Comparison of ENCODE assay signal across 9 mouse cellular contexts in the genomic region with DNA sequence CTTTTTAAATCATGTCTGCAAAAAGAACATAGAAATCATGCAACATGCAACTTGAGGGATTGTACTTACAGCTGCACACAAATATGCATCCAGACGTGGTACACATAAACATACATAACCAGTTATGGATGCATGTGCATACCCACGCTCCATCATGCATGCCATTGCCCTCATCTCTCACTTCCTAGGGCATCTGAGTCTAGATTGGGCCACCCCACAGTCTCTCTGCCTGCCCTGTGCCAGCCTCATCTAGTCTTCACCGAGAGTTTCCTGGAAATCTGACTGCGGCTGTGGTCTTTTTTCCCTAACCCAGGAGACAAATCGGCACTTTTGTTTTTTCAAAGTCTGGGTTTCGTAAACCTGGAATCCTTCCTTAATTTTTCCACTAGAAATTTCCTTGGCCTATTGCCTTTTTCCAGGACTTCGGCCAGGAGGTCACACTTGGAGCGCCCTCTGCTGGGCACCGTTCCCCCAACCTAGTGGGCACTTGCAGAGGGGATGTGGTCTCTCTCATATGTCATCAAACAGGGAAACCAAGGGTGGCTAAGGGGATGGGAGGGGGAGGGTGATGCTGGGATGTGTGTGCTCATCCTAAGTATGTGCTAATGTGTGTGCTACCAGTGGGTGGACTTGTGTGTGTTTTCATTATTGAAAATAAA. TPM values are rescaled to one million over a fixed set of nuclear protein-coding genes. Genes with fewer than 3 reads are reported as not detected.
A peak's percentile ranks its signal among the peaks of the same experiment; 100 is the strongest.
DNase-seq lines count a peak whose midpoint lies in the region; ATAC-seq lines count a peak whose summit lies in the region.
"Had no signal": no experiment of that assay in that cellular context is flagged by ENCODE, and none has a peak within 500 bp of the region (broad histone marks: within the 10 kb centered on the region; RNA-seq: fewer than 3 reads in every experiment).

No protein-coding gene starts in this region.

- H3K4me2 ChIP-seq in midbrain, embryonic 11.5 days: no peak overlapping the region
- no peak overlapping the region for H3K4me2 ChIP-seq in midbrain, embryonic 15.5 days
- H3K4me2 ChIP-seq: neural tube, embryonic 12.5 days had no signal

- WGBS in midbrain, embryonic 11.5 days: 37% methylated on average over 9 of the region's 9 CpGs
- WGBS in midbrain, embryonic 15.5 days: 38% methylated on average over 9 of the region's 9 CpGs
- 29% methylated on average over 9 of the region's 9 CpGs for WGBS in heart, embryonic 10.5 days

- DNase-seq in midbrain, embryonic 11.5 days (ENCODE audit: low spot score, missing footprints): peak; percentile 98
- peak; percentile 78 to 89 for DNase-seq in adrenal gland, adult 18-20 months (ENCODE audit: low spot score in 2 of 2)
- DNase-seq in heart, embryonic 10.5 days (ENCODE audit: low spot score): peak; percentile 81
- DNase-seq in layer of hippocampus, postnatal 36 days: peak; percentile 40 to 45
- DNase-seq in thymus, postnatal 4 days: peak; percentile 91

- H3K9me3 ChIP-seq in midbrain, embryonic 11.5 days (ENCODE audit: control insufficient read depth, low read length): no peaks in the 10 kb centered on the region; the same call in 1 of the 2 replicates
- H3K9me3 ChIP-seq in midbrain, embryonic 15.5 days: no peaks in the 10 kb centered on the region
- no peaks in the 10 kb centered on the region for H3K9me3 ChIP-seq in heart, embryonic 10.5 days
- H3K9me3 ChIP-seq: neural tube, embryonic 12.5 days had no signal

- H3K36me3 ChIP-seq in midbrain, embryonic 11.5 days (ENCODE audit: control insufficient read depth, insufficient read depth, low read length): no peaks in the 10 kb centered on the region
- no peaks in the 10 kb centered on the region for H3K36me3 ChIP-seq in midbrain, embryonic 15.5 days (replicated peaks)
- H3K36me3 ChIP-seq in heart, embryonic 10.5 days: no peaks in the 10 kb centered on the region
- H3K36me3 ChIP-seq: neural tube, embryonic 12.5 days had no signal

- no peak overlapping the region for H3K9ac ChIP-seq in midbrain, embryonic 11.5 days (ENCODE audit: low read length)
- H3K9ac ChIP-seq in midbrain, embryonic 15.5 days: no peak overlapping the region
- H3K9ac ChIP-seq: neural tube, embryonic 12.5 days had no signal

- H3K4me1 ChIP-seq in midbrain, embryonic 11.5 days (ENCODE audit: control insufficient read depth, insufficient read depth, low read length): no peaks in the 10 kb centered on the region
- no peaks in the 10 kb centered on the region for H3K4me1 ChIP-seq in midbrain, embryonic 15.5 days
- peaks cover 9% of the 10 kb centered on the region for H3K4me1 ChIP-seq in heart, embryonic 10.5 days

- no peaks in the 10 kb centered on the region for H3K27me3 ChIP-seq in midbrain, embryonic 11.5 days (ENCODE audit: control insufficient read depth, insufficient read depth, low read length)
- H3K27me3 ChIP-seq in midbrain, embryonic 15.5 days (replicated peaks): no peaks in the 10 kb centered on the region
- H3K27me3 ChIP-seq in heart, embryonic 10.5 days (ENCODE audit: insufficient read depth, poor library complexity, severe bottlenecking): no peaks in the 10 kb centered on the region
- H3K27me3 ChIP-seq: neural tube, embryonic 12.5 days had no signal

- H3K27ac ChIP-seq in midbrain, embryonic 11.5 days (ENCODE audit: low read depth, low read length): no peak overlapping the region
- no peak overlapping the region for H3K27ac ChIP-seq in midbrain, embryonic 15.5 days
- H3K27ac ChIP-seq in heart, embryonic 10.5 days: no peak overlapping the region
- H3K27ac ChIP-seq: neural tube, embryonic 12.5 days had no signal

- ATAC-seq in midbrain, embryonic 11.5 days (ENCODE audit: low FRiP score): peak; percentile 58; the same call in 1 of the 2 replicates
- no peak for ATAC-seq in midbrain, embryonic 15.5 days (replicated peaks)
- peak; percentile 70 for ATAC-seq in common myeloid progenitor, adult 5-6 weeks (replicated peaks; ENCODE audit: low read depth, poor library complexity, severe bottlenecking)
- ATAC-seq in neutrophil, adult 5-6 weeks (ENCODE audit: extremely low read depth, insufficient number of reproducible peaks, low FRiP score, poor library complexity, severe bottlenecking): peak; percentile 37; the same call in 1 of the 2 replicates

- H3K4me3 ChIP-seq in midbrain, embryonic 11.5 days (ENCODE audit: low read depth, low read length): no peak overlapping the region
- H3K4me3 ChIP-seq in midbrain, embryonic 15.5 days: no peak overlapping the region
- no peak overlapping the region for H3K4me3 ChIP-seq in heart, embryonic 10.5 days
- H3K4me3 ChIP-seq: neural tube, embryonic 12.5 days had no signal

RNA-seq across cellular contexts. Expression of a gene that starts 8.6 kb away (rescaled TPM):
- 0.32 and 0.34 TPM in 2 replicates for polyA plus RNA-seq in midbrain, embryonic 11.5 days (2014; fragmentation: Nextera tagmentation; extraction: Ambion mirVana)
- polyA plus RNA-seq in midbrain, embryonic 15.5 days (2015; fragmentation: Nextera tagmentation; extraction: Ambion mirVana): 3.6 and 3.8 TPM in 2 replicates
- total RNA-seq in adrenal gland, adult 18-20 months (2021): 1 to 10 TPM; 2.6 to 2.8 TPM
- 0.69 and 1.3 TPM in 2 replicates for total RNA-seq in common myeloid progenitor, adult 5-6 weeks (2017)
- polyA plus RNA-seq in heart, embryonic 10.5 days (2016; fragmentation: Nextera tagmentation; extraction: Ambion mirVana): 0.78 and 0.85 TPM in 2 replicates
- total RNA-seq in layer of hippocampus, postnatal 36 days (2021): 1 to 10 TPM; 2.2 to 3.0 TPM
- 31.1 and 31.3 TPM in 2 replicates for total RNA-seq in neutrophil, adult 5-6 weeks (2017)

RNA-seq across cellular contexts. Expression of a gene that starts 56.4 kb away (rescaled TPM):
- 3.9 and 4.0 TPM in 2 replicates for polyA plus RNA-seq in midbrain, embryonic 11.5 days (2014; fragmentation: Nextera tagmentation; extraction: Ambion mirVana)
- 1.5 and 2.1 TPM in 2 replicates for polyA plus RNA-seq in midbrain, embryonic 15.5 days (2015; fragmentation: Nextera tagmentation; extraction: Ambion mirVana)
- total RNA-seq in adrenal gland, adult 18-20 months (2021): 1 to 10 TPM; 1.3 to 1.7 TPM
- total RNA-seq in common myeloid progenitor, adult 5-6 weeks (2017): 5.8 and 9.6 TPM in 2 replicates
- polyA plus RNA-seq in heart, embryonic 10.5 days (2016; fragmentation: Nextera tagmentation; extraction: Ambion mirVana): 3.1 and 3.9 TPM in 2 replicates
- total RNA-seq in layer of hippocampus, postnatal 36 days (2021): 1 to 10 TPM; 1.1 to 1.3 TPM
- 3.9 and 5.1 TPM in 2 replicates for total RNA-seq in neutrophil, adult 5-6 weeks (2017)

Comparison
In these comparisons a context has a peak if more than half of its experiments do, and no peak if none do; other contexts are left out.
1. DNase-seq: peak in every context shown above with its lines; median percentile 98 in midbrain, embryonic 11.5 days; 91 in thymus, postnatal 4 days; 84 in adrenal gland, adult 18-20 months; 81 in heart, embryonic 10.5 days; 42 in layer of hippocampus, postnatal 36 days.